Mouse (Mus musculus) limb, embryonic 13.5 days (tissue): ENCODE measurements at regions not wholly inside any gene's neighbourhood (a gene's known extent, or its start where the extent isn't known, plus 50 kb on each side); places are given as distances from the start of the nearest gene placed in this dataset.

Experiments
- ATAC-seq: fragments of 200-750 bp; cut with Nextera tagmentation; 2 replicates; pipeline ENCODE4 v1.8.0; 2017; ENCODE audit warnings: low read depth, moderate number of reproducible peaks, moderate TSS enrichment; ENCODE audit not compliant: low FRiP score
- H3K27ac ChIP-seq: fragments of 300-500 bp; sonication (generic); 2 replicates; pipeline ENCODE4 v1.5.1; 2015; ENCODE audit warnings: inconsistent platforms, mild to moderate bottlenecking, moderate library complexity
- H3K27me3 ChIP-seq: fragments of 300-500 bp; sonication (generic); 2 replicates; pipeline ENCODE4 v1.6.1; 2015; ENCODE audit warnings: mild to moderate bottlenecking, inconsistent platforms
- H3K36me3 ChIP-seq: fragments of 300-500 bp; sonication (generic); 2 replicates; pipeline ENCODE4 v1.6.1; 2015; ENCODE audit warnings: inconsistent platforms, mild to moderate bottlenecking, moderate library complexity
- H3K4me1 ChIP-seq: fragments of 300-500 bp; sonication (generic); 2 replicates; pipeline ENCODE4 v1.6.1; 2015; ENCODE audit warnings: inconsistent platforms
- H3K4me2 ChIP-seq: fragments of 300-500 bp; sonication (generic); replicated peaks from 2 replicates; pipeline ENCODE4 v1.6.1; 2015; ENCODE audit warnings: inconsistent platforms, mild to moderate bottlenecking, moderate library complexity
- H3K4me3 ChIP-seq: fragments of 300-500 bp; sonication (generic); 2 replicates; pipeline ENCODE4 v1.5.1; 2015; ENCODE audit warnings: moderate library complexity, mild to moderate bottlenecking, inconsistent platforms
- H3K9ac ChIP-seq: fragments of 300-500 bp; sonication (generic); 2 replicates; pipeline ENCODE4 v1.6.1; 2015; ENCODE audit warnings: mild to moderate bottlenecking, inconsistent platforms
- H3K9me3 ChIP-seq: fragments of 300-500 bp; sonication (generic); 2 replicates; pipeline ENCODE4 v1.6.1; 2016; ENCODE audit warnings: inconsistent platforms
- WGBS: fragments of 180-500 bp; shearing (Covaris S2); methylation state at CpG from one replicate; pipeline ENCODE4 v1.1.7; 2015; 5-methylcytosine and 5-hydroxymethylcytosine counted together

GRCm38 (mm10) chr9:61602353-61602978 is 230.3 kb downstream of the Tle3 start:
- ATAC-seq: peak; percentile 48
- Histone ChIP-seq H3K36me3 (no peaks in the 10 kb centered on the region), H3K9ac (no peak overlapping the region), H3K27me3 (no peaks in the 10 kb centered on the region; the same call in 1 of the 2 replicates), H3K4me1 (peaks cover 48% of the 10 kb centered on the region), H3K4me3 (no peak overlapping the region), H3K27ac (peak overlapping the region; percentile 61; the same call in 1 of the 2 replicates), H3K4me2 (peak overlapping the region; percentile 31), H3K9me3 (no peaks in the 10 kb centered on the region)
- 12% methylated on average over 7 of the region's 7 CpGs for WGBS

GRCm38 (mm10) chr9:61601911-61602310 is 229.7 kb downstream of the Tle3 start:
- no peak for ATAC-seq
- Histone ChIP-seq H3K27ac (no peak overlapping the region), H3K27me3 (no peaks in the 10 kb centered on the region; the same call in 1 of the 2 replicates), H3K9me3 (no peaks in the 10 kb centered on the region), H3K4me3 (no peak overlapping the region), H3K36me3 (no peaks in the 10 kb centered on the region), H3K4me1 (peaks cover 54% of the 10 kb centered on the region), H3K4me2 (no peak overlapping the region), H3K9ac (no peak overlapping the region)
- WGBS: 55% methylated on average over 6 of the region's 6 CpGs

GRCm38 (mm10) chr9:61597287-61597686 is 225.1 kb downstream of the Tle3 start:
- ATAC-seq: no peak
- H3K9ac ChIP-seq: no peak overlapping the region
- no peak overlapping the region for H3K4me2 ChIP-seq
- H3K27ac ChIP-seq: no peak overlapping the region
- no peaks in the 10 kb centered on the region for H3K9me3 ChIP-seq
- H3K36me3 ChIP-seq: no peaks in the 10 kb centered on the region
- no peaks in the 10 kb centered on the region; the same call in 1 of the 2 replicates for H3K27me3 ChIP-seq
- WGBS: 25% methylated on average over 7 of the region's 7 CpGs
- no peak overlapping the region for H3K4me3 ChIP-seq
- H3K4me1 ChIP-seq: peaks cover 33% of the 10 kb centered on the region

GRCm38 (mm10) chr9:61596410-61597108 is 224.4 kb downstream of the Tle3 start:
- ATAC-seq: no peak
- Histone ChIP-seq H3K36me3 (no peaks in the 10 kb centered on the region), H3K4me2 (no peak overlapping the region), H3K4me1 (peaks cover 26% of the 10 kb centered on the region), H3K4me3 (no peak overlapping the region), H3K9ac (no peak overlapping the region), H3K27ac (no peak overlapping the region), H3K27me3 (no peaks in the 10 kb centered on the region; the same call in 1 of the 2 replicates), H3K9me3 (no peaks in the 10 kb centered on the region)
- WGBS: 35% methylated on average over 17 of the region's 17 CpGs

- Histone ChIP-seq H3K9me3 (no peaks in the 10 kb centered on the region), H3K9ac (no peak overlapping the region), H3K27me3 (no peaks in the 10 kb centered on the region; the same call in 1 of the 2 replicates), H3K4me2 (no peak overlapping the region), H3K27ac (no peak overlapping the region), H3K4me3 (no peak overlapping the region), H3K36me3 (no peaks in the 10 kb centered on the region), H3K4me1 (peaks cover 26% of the 10 kb centered on the region)
- ATAC-seq: no peak
- 62% methylated on average over 9 of the region's 9 CpGs for WGBS
These were observed 223.2 kb downstream of the Tle3 start for GRCm38 (mm10) chr9:61595170-61595967.

GRCm38 (mm10) chr9:61593991-61594390 is 221.8 kb downstream of the Tle3 start:
- H3K4me1 ChIP-seq: peaks cover 26% of the 10 kb centered on the region
- no peaks in the 10 kb centered on the region for H3K36me3 ChIP-seq
- ATAC-seq: no peak
- H3K9ac ChIP-seq: no peak overlapping the region
- H3K9me3 ChIP-seq: no peaks in the 10 kb centered on the region
- no peak overlapping the region for H3K4me2 ChIP-seq
- no peak overlapping the region for H3K4me3 ChIP-seq
- H3K27ac ChIP-seq: no peak overlapping the region
- WGBS: 79% methylated on average over 6 of the region's 6 CpGs
- no peaks in the 10 kb centered on the region; the same call in 1 of the 2 replicates for H3K27me3 ChIP-seq

- H3K27me3 ChIP-seq: no peaks in the 10 kb centered on the region
- no peak overlapping the region for H3K27ac ChIP-seq
- ATAC-seq: no peak
- 0 out of 2 replicates have a peak, but pooled peaks cover 3% of the 10 kb centered on the region for H3K4me1 ChIP-seq
- H3K4me2 ChIP-seq: no peak overlapping the region
- H3K9ac ChIP-seq: no peak overlapping the region
- WGBS: 85% methylated on average over 10 of the region's 10 CpGs
- no peak overlapping the region for H3K4me3 ChIP-seq
- no peaks in the 10 kb centered on the region for H3K36me3 ChIP-seq
- H3K9me3 ChIP-seq: no peaks in the 10 kb centered on the region
These were observed 217.6 kb downstream of the Tle3 start for GRCm38 (mm10) chr9:61589727-61590299.

GRCm38 (mm10) chr9:61583281-61584072 is 211.3 kb downstream of the Tle3 start:
- H3K9ac ChIP-seq: no peak overlapping the region
- peak; percentile 36; the same call in 1 of the 2 replicates for ATAC-seq
- H3K9me3 ChIP-seq: no peaks in the 10 kb centered on the region
- WGBS: 45% methylated on average over 21 of the region's 21 CpGs
- H3K36me3 ChIP-seq: no peaks in the 10 kb centered on the region
- H3K4me1 ChIP-seq: peaks cover 39% of the 10 kb centered on the region
- no peak overlapping the region for H3K4me2 ChIP-seq
- no peaks in the 10 kb centered on the region for H3K27me3 ChIP-seq
- H3K27ac ChIP-seq: peak overlapping the region; percentile 44; the same call in 1 of the 2 replicates
- H3K4me3 ChIP-seq: no peak overlapping the region

GRCm38 (mm10) chr9:61581046-61581445 is 208.9 kb downstream of the Tle3 start:
- Histone ChIP-seq H3K4me1 (peaks cover 48% of the 10 kb centered on the region), H3K36me3 (no peaks in the 10 kb centered on the region)
- WGBS: 80% methylated on average over 6 of the region's 6 CpGs

GRCm38 (mm10) chr9:61578255-61578654 is 206.1 kb downstream of the Tle3 start:
- WGBS: 55% methylated on average over 5 of the region's 5 CpGs
- no peak overlapping the region for H3K9ac ChIP-seq
- H3K4me3 ChIP-seq: no peak overlapping the region
- H3K9me3 ChIP-seq: no peaks in the 10 kb centered on the region; the same call in 1 of the 2 replicates
- H3K36me3 ChIP-seq: no peaks in the 10 kb centered on the region
- no peaks in the 10 kb centered on the region; the same call in 1 of the 2 replicates for H3K27me3 ChIP-seq
- peaks cover 47% of the 10 kb centered on the region for H3K4me1 ChIP-seq
- H3K27ac ChIP-seq: no peak overlapping the region
- H3K4me2 ChIP-seq: no peak overlapping the region
- ATAC-seq: no peak

More at GRCm38 (mm10) chr9:61581046-61581445, 208.9 kb downstream of the Tle3 start:
- Histone ChIP-seq H3K4me3 (no peak overlapping the region), H3K9me3 (no peaks in the 10 kb centered on the region; the same call in 1 of the 2 replicates), H3K27me3 (no peaks in the 10 kb centered on the region), H3K9ac (no peak overlapping the region), H3K4me2 (no peak overlapping the region), H3K27ac (no peak overlapping the region)
- ATAC-seq: no peak
